Mouse (Mus musculus) mouse embryonic stem cell (cell line): Measurements from ENCODE around the gene Nop56.

Source experiments
- in situ Hi-C, 2 experiments: fragments of 300-500 bp; cut with MboI; formaldehyde crosslinking; loops; 1 replicate in 1 of 2; 3 replicates in 1 of 2; pipeline ENCODE4 v1.14.3; 2019 to 2020; ENCODE audit warnings: low sequenced_read_pairs in 2 of 2, low pct_unique_long_range_greater_than_20kb in 1 of 2, mixed read lengths in 1 of 2; ENCODE audit not compliant: unreplicated experiment in 1 of 2

The Nop56 gene

DNA sequence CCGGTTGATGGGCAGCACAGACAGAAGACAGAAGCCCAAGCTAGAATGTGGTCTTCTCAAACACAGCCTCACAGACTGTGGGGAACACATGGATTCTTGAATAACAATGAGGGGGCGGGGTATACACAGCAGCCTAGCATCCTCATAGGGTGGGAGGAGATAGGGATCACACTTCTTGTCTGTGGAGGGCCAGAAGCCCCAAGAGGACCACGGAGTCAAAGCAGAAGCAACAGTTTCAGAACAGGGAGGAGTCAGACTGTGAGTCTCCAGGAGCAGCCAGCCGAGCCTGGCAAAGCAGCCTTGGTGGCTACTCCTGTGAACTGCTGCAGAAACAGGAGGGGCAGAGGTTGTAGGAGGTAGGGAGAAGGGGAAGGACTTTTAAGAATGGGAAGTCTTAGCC is 19.3 kb downstream of the Nop56 start:
- in situ Hi-C loops: loop anchor here in 1 of 2 experiments (10.0 kb wide), 1 partner anchor 71 kb away; no protein-coding TSS in a partner anchor

DNA sequence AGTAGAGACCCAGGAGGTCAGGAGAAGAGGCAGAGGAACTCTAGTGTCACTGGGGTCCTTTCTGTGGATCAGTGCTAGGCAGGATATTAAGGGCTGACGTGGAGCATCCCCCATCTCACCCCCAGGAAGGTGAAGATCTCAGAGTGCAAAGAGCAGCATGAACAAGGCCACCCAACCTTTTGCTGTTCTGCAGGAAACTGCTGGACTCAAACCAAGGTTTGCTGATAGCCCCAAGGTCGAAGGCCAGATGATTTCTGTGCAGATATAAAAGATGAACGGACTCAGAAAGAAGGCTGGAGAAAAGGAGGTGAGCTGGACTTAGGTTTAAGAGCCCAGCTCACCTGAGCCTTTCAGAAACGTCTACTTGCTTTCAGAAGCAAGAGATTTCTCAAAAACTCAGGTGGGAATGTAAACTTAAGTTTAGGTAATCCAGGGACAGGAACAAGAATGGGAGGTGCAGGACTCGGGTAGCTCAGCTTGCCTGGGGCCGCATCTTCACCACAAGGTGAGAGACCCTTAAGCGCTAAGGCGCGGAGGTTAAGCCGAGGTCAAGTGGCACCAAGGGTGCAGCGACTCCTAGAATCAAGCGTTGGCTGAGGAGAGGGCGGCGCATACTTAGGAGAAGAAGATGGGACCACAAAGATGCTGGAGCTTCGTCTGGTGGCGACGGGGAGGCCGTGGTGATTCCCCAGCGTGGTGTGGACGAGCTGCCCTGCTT is 20.1 kb downstream of the Nop56 start:
- in situ Hi-C loops: loop anchor here in 1 of 2 experiments (10.0 kb wide), 1 partner anchor 70 kb away; no protein-coding TSS in a partner anchor

DNA sequence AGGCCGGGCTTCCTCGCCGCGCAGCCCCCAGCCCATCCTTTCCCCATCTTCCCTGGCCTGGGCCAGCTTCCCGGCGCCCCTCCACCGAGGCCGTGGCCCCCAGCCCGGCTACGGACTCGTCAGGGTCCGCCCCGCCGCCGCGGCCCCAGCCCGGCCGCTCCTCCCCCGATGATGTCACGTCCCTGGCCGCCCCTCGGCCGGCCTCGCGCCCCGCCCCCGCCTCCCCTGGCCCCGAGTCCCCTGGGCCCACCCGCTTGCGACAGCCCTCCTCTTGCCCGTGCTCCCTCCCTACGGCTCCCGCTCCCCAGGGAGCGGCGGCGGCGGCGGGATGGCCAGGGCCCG is 20.7 kb downstream of the Nop56 start, which contains the start of gene Ebf4:
Gene Ebf4, plus strand, starts transcription at position 234 of the 342 bp plus-strand sequence.
- in situ Hi-C loops: loop anchor here in 1 of 2 experiments (10.0 kb wide), 1 partner anchor 70 kb away; no protein-coding TSS in a partner anchor

DNA sequence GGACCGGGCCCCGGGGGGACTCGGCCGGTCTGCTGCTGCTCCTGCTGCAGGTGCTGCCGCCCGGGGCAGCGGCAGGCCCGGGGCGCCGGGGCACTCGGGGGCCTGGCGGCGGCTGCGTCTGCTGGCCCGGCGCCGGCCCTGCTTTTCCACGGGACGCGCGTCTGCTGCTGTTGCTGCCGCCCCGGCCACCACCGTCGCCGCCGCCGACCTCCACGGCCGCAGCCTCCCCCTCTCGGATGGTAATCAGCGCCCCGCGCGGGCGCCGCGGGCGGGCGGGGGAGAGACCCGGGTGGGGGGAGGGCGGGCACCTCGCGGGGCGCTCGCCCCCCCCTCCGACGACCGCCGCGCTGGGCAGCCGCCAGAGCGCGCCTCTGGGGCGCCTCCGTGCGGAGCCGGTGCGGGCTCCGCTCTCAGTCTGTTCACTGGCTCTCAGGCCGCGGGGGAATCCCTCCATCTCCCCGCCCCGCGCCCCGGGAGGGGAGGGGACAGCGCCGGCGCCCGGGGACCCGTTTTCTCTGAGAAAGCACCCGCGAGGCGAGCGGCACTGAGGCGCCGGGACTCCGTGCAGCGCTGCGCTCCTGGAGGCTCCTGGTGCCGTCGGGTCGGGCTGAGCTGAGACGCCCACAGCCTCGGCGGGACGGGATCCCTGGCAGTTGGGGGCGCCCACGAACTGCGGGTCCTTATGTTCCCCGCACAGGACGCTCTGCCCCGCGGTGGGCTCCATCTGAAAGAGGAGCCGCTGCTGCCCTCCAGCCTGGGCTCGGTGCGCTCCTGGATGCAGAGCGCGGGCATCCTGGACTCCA is 21.3 kb downstream of the Nop56 start:
- in situ Hi-C loops: loop anchor here in 1 of 2 experiments (10.0 kb wide), 1 partner anchor 69 kb away; no protein-coding TSS in a partner anchor

DNA sequence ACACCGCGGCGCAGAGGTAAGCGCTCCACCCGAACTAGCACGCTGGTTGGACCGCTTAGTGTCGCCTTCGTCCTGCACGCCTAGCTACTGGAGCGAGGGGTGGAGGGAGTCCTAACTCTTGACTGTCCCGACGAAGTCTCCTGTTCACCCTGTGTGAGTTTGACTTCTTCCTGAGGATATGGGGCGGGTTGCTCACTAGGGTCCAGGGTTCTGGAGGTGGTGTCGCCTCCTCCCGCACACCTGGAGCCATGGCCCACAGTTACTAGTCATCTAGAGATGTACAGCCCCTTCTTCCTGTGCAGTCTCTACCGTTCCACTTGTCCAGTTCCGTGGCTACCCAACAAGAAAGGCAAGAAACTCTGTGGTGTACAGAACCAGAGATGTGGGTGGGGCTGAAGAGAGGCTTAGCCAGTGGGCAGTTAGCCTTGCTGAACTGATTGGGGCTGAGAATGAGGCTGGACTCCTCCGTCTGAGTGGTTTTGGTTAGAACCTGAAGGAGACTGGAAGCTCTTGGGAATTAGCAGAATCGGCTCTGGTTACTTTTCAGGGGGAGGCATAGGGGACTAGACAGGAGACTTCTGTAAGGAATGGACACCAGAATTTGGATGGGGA is 22.0 kb downstream of the Nop56 start:
- in situ Hi-C loops: loop anchor here in 1 of 2 experiments (10.0 kb wide), 1 partner anchor 69 kb away; no protein-coding TSS in a partner anchor

DNA sequence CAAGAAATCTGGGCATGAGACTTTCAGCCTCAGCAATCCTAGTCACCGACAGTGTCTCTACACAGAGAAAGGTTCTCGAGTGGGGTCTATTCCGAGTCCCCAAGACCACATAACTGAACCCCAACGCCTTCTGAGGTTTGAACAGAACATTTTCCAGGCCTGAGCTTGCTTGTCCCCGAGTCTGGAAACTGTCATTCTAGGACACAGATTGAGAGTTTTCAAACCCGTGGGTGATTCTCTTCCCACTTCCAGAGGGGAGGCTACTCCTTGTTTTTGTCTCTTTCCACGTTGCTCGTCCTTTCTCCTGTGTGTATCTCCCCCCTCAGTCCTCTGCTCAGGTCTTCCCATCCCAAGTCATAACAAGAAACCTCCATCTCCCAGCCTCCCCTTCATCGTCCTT is 23.4 kb downstream of the Nop56 start:
- in situ Hi-C loops: loop anchor here in 1 of 2 experiments (10.0 kb wide), 1 partner anchor 67 kb away; no protein-coding TSS in a partner anchor

DNA sequence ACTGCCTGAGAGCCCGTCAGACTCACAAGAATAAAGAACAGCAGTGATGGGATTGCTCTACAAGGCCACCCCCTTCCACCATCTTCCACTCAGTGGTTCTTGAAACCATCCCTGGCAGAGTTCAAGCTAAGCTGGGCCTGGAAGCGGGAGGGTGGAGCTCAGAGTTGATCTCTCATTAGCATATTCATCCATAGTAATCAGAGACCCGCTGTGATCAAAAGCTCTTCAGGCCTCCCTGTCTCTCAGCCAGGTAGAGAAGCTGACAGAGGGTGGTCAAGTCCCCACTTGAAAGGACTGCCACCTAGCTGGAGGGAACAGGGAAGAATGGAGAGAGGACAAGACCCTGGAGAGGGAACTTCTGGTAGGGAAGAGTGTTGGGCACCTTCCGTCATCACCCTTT is 28.8 kb downstream of the Nop56 start:
- in situ Hi-C loops: no loop called here

DNA sequence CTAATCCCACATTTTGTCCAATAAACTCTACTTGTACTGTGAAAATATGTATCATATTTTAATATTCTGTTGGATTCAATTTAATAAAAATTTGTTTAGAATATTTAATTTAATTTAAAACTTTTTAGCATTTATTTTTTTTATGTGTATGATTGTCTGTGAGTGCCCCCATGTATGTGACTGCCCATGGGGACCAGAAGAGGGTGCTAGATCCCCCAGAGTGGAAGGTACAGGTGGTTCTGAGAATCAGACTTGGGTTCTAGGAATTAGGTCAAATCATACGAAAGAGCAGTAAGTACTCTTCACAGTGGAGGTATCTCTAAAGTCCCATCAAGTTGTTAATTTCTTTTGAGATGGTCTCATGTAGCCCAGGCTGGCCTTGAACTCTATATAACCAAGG is 52.8 kb downstream of the Nop56 start:
- in situ Hi-C loops: no loop called here
